Mouse (Mus musculus) ES-Bruce4 (cell line): Measurements from ENCODE around the gene Znhit2. TPM values are rescaled to one million over a fixed set of nuclear protein-coding genes. Genes with fewer than 3 reads are reported as not detected.

Source experiments
- H3K27ac ChIP-seq: 2 replicates; pipeline ENCODE4 v1.5.1; 2012; ENCODE audit warnings: low read length, inconsistent platforms; ENCODE audit not compliant: insufficient read depth
- H3K27me3 ChIP-seq: 2 replicates; pipeline ENCODE4 v1.6.1; 2012; ENCODE audit warnings: mild to moderate bottlenecking, low read length, inconsistent platforms; ENCODE audit not compliant: control insufficient read depth, poor library complexity, insufficient read depth, severe bottlenecking
- H3K36me3 ChIP-seq: 2 replicates; pipeline ENCODE4 v1.6.1; 2012; ENCODE audit warnings: inconsistent platforms, mild to moderate bottlenecking, low read length, moderate library complexity; ENCODE audit not compliant: control insufficient read depth, poor library complexity, insufficient read depth, severe bottlenecking
- H3K4me1 ChIP-seq: one replicate; pipeline ENCODE4 v1.8.1; 2011; ENCODE audit warnings: low read length; ENCODE audit not compliant: control insufficient read depth, insufficient read depth
- H3K4me3 ChIP-seq: 2 replicates; pipeline ENCODE4 v1.5.1; 2011; ENCODE audit warnings: low read depth, mild to moderate bottlenecking, low read length
- H3K9ac ChIP-seq: 2 replicates; pipeline ENCODE4 v1.6.1; 2012; ENCODE audit warnings: low read depth, mild to moderate bottlenecking, inconsistent platforms; ENCODE audit not compliant: poor library complexity, severe bottlenecking
- H3K9me3 ChIP-seq: replicated peaks from 2 replicates; pipeline ENCODE4 v1.6.1; 2012; ENCODE audit warnings: mild to moderate bottlenecking, low read length, inconsistent platforms; ENCODE audit not compliant: control insufficient read depth, poor library complexity, insufficient read depth, severe bottlenecking
- CTCF ChIP-seq: IDR thresholded peaks from one replicate; pipeline ENCODE4 v1.8.1; 2011; ENCODE audit warnings: low read depth, low read length
- EP300 ChIP-seq: IDR thresholded peaks from 2 replicates; pipeline ENCODE4 v1.6.1; 2011; ENCODE audit warnings: low read depth, low read length; ENCODE audit not compliant: insufficient read depth
- POLR2A ChIP-seq: IDR thresholded peaks from one replicate; pipeline ENCODE4 v1.8.1; 2011; ENCODE audit warnings: low read length; ENCODE audit not compliant: insufficient read depth
- polyA plus RNA-seq: library from polyadenylated mRNA; stranded (reverse); fragments of >200 nt; gene quantifications from 2 replicates; pipeline ENCODE4 v1.2.4, GENCODE M21; 2011; ENCODE audit warnings: low read depth; ENCODE audit not compliant: missing spikeins, insufficient read depth, insufficient read length

Znhit2 gene
- polyA plus RNA-seq, 1 experiment, result 6.5 TPM

DNA sequence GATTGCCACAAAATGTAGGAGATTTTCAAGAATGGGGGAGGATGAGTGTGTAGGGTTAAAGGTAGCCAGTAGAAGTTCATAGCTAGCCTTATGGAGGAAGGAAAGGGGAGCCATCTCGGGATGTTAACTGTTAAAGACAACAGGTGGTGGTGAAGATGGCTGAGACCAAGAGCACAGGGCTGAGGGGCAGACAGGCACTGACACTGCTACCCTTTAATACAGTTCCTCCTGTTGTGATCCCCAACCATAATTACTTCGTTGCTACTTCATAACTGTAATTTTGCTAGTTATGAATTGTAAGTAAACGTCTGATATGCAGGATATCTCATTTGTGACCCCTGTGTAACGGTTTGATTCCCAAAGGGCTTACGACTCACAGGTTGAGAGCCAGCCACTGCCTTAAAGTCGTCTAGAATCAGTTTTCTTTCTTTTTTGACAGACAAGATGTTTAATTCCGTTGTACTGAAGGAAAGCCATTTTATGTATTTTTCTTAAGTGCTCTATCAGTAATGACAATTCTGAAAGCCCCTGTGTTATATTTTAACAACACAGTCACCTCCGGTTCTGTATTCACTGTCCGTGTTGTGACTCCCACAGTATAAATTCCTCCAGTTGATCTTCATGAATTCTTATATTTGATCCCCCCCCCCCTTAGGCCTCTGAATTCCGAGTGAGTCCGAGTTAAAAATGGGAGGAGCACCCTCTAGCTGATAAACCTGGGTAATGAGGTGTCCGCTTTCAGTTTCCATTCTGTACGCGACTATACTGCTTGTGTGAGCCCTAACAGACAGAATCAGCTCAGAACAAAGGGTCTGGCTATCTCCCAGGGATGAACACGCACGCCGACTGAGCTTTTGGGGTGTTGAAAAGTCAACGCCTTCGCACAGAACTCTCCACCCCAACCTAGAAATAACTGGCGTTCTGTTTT is 15.4 kb upstream of the Znhit2 start:
- no peaks in the 10 kb centered on the region for H3K27me3 ChIP-seq
- peak overlapping the region; percentile 92 for H3K9ac ChIP-seq
- peak overlapping the region; percentile 90 for H3K4me3 ChIP-seq
- H3K27ac ChIP-seq, result peak overlapping the region; percentile 66; the same call in 1 of the 2 replicates
- TF ChIP-seq CTCF (no peak), POLR2A (no peak), EP300 (no peak)
- no peaks in the 10 kb centered on the region for H3K9me3 ChIP-seq
- no peaks in the 10 kb centered on the region for H3K4me1 ChIP-seq
- H3K36me3 ChIP-seq, result peaks cover 22% of the 10 kb centered on the region

DNA sequence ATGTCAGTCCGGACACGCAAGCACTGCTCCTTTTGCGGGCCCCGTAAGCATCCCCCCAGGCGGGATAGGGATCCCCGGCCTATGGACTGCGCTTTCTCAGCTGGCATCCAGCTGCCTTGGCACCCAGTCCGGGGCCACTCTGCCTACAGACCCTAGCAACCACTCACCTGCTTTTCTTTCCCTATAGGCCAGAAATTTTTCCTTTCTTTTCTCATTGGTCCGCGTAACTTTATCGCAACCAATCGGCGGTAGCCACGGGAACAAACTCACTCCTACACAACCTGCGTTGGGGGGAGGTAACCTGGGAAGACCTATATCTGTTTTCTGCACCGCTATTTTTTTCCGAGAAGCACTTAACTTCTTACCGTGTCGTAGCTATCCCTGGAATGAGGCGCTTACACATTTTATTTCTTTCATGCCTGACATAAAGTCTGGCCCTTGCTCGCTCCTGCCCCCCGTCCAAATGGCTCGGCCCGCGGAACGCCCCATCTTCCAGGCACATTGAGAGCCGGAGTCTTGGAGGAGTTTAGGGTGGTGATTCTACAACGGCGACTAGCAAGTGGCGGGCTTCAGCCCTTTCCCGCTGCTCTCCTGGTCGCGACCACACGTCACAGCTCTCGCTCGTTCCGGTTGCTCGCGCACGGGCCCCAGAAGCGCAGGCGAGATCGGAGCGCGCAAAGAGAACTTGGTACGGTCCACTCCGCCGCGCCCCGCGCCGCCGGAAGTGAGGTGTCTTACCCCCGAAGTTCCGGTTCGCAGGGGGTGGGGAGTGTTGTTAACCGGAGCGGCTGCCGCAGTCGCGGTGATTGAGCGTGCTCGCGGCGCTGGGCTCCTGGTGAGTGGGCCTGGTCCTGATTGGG is 14.5 kb upstream of the Znhit2 start, which contains the start of gene Syvn1:
TSS of gene Syvn1 (plus strand) at position 283 of the 860 bp plus-strand sequence.
- peak within 1 kb of the TSS; percentile 92 for H3K9ac ChIP-seq
- H3K4me1 ChIP-seq, result no peaks in the 10 kb centered on the region
- peak within 1 kb of the TSS; percentile 95 for H3K4me3 ChIP-seq
- TF ChIP-seq EP300, result 0 out of 2 replicates have a peak, but pooled peaks have one; percentile 19
- peak; percentile 58 for TF ChIP-seq POLR2A
- TF ChIP-seq CTCF, result no peak
- H3K36me3 ChIP-seq, result peaks cover 26% of the 10 kb centered on the region
- peak within 1 kb of the TSS; percentile 66 for H3K27ac ChIP-seq
- no peaks in the 10 kb centered on the region for H3K9me3 ChIP-seq
- no peaks in the 10 kb centered on the region for H3K27me3 ChIP-seq

DNA sequence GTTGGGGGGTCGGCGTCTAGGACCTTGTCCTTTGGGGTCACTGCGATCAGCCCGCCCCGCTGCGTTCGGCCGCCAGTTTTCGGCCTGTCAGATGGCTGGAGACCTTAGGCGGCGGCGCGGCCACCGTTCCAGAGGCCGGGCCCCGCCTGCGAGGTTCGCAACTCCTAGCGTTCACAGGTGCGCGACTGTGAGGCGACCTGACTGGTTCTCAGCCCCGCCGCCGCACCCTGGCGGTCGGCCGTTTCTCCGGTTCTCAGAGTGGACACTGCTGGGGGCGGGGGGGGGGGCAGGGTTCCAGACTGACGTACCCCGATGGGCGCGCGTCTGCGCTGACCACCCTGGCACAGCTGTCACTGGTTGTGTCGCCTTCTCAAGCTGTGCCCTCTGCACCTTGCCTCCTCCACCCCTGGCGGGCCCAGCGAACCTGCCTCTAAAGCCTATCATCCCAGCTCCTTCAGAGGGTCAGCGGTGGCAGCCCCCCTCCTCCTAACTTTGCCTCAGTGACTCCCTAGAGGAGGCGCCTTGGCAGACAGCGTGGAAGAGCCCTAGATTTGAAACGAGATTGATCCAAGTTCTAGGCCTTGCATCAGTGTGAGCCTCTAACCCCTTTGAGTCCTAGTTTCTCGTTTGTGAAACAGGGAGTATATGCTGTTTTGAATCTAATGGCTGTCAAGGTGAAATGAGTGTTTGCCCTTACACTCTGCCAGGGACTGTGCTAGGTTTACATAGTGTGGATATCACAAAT is 13.7 kb upstream of the Znhit2 start:
- no peaks in the 10 kb centered on the region for H3K9me3 ChIP-seq
- H3K9ac ChIP-seq, result peak overlapping the region; percentile 92
- H3K27ac ChIP-seq, result no peak overlapping the region
- H3K36me3 ChIP-seq, result peaks cover 32% of the 10 kb centered on the region
- peak overlapping the region; percentile 95 for H3K4me3 ChIP-seq
- H3K4me1 ChIP-seq, result no peaks in the 10 kb centered on the region
- no peaks in the 10 kb centered on the region for H3K27me3 ChIP-seq
- no peak for TF ChIP-seq POLR2A
- no peak for TF ChIP-seq CTCF
- no peak for TF ChIP-seq EP300

DNA sequence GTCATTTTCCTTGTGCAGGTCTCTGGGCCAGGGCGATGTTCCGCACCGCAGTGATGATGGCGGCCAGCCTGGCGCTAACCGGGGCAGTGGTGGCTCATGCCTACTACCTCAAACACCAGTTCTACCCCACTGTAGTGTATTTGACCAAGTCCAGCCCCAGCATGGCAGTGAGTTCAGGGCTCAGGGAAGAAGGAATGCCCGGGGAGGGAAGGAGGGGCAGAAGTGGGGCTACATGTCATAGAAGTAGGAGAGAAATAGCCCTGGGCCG is 13.2 kb upstream of the Znhit2 start:
- H3K4me3 ChIP-seq, result peak overlapping the region; percentile 95; the same call in 1 of the 2 replicates
- H3K27me3 ChIP-seq, result no peaks in the 10 kb centered on the region
- TF ChIP-seq EP300 (no peak), POLR2A (no peak), CTCF (no peak)
- H3K4me1 ChIP-seq, result no peaks in the 10 kb centered on the region
- peaks cover 37% of the 10 kb centered on the region for H3K36me3 ChIP-seq
- H3K27ac ChIP-seq, result no peak overlapping the region
- H3K9me3 ChIP-seq, result no peaks in the 10 kb centered on the region
- peak overlapping the region; percentile 92; the same call in 1 of the 2 replicates for H3K9ac ChIP-seq

DNA sequence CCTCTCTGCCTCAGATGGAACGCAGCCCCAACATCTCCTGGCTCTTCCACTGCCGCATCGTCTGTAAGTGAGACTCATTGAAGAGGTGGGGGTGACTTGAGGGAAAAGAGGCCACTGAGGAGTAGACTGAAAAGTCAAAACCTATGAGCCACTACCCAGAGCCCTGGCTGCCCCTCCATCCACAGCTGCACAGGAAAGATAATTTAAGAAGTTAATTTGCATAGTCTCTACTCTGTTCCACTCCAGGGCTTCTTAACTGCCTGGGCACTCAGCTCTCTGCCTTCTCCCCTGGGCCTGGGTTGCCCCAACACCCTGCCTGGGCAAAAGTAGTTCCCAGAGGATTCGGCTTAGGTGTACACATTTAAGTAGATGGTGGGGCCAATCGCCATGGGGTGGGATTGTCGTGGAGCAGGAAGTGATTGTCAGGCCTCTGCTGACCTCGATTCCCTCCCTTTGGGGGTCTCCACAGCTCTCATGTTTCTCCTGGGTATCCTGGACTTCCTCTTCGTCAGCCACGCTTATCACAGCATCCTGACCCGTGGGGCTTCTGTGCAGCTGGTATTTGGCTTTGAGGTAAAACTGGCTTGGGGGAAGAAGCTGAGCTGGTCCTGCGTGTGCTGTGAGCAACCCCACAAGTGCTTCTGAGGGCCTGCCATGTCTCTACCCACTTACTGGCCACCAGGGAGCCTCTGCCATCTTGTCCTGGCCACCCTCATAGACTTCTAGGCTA is 12.1 kb upstream of the Znhit2 start:
- no peak for TF ChIP-seq CTCF
- no peak for TF ChIP-seq POLR2A
- no peak for TF ChIP-seq EP300
- H3K27ac ChIP-seq, result no peak overlapping the region
- H3K36me3 ChIP-seq, result peaks cover 45% of the 10 kb centered on the region
- H3K27me3 ChIP-seq, result no peaks in the 10 kb centered on the region
- no peak overlapping the region for H3K9ac ChIP-seq
- H3K4me3 ChIP-seq, result no peak overlapping the region
- H3K9me3 ChIP-seq, result no peaks in the 10 kb centered on the region
- no peaks in the 10 kb centered on the region for H3K4me1 ChIP-seq
